Mouse (Mus musculus): Measurements from ENCODE around the gene Slamf6. TPM values are rescaled to one million over a fixed set of nuclear protein-coding genes. Genes with fewer than 3 reads are reported as not detected.
"Not testable (repeated sequence)": the region's sequence is repeated elsewhere in the genome, so short reads cannot be mapped to it uniquely, and the experiment has no call there.

The Slamf6 gene
- total RNA-seq (2021): under 1 TPM; 0.42 to 0.84 TPM

- peak; percentile 24 to 27 for DNase-seq
- intact Hi-C loops (cut with DNase I): no loop called here
These were observed at the start of gene Slamf6 for GRCm38 (mm10) chr1:171917305-171918039. Gene Slamf6, plus strand, starts transcription at chr1:171917515.

- intact Hi-C loops (cut with DNase I): no loop called here
- DNase-seq: no peak
These were observed 30.3 kb upstream of the Slamf6 start for GRCm38 (mm10) chr1:171886989-171887388.

- intact Hi-C loops (cut with DNase I): not testable (repeated sequence)
These were observed 22.0 kb upstream of the Slamf6 start, which contains the start of gene Gm10521 for GRCm38 (mm10) chr1:171895364-171895763. Gene Gm10521, plus strand, starts transcription at chr1:171895664.

GRCm38 (mm10) chr1:171904011-171904410, 13.3 kb upstream of the Slamf6 start:
- intact Hi-C loops (cut with DNase I): no loop called here
- DNase-seq: no peak

More at GRCm38 (mm10) chr1:171895364-171895763, 22.0 kb upstream of the Slamf6 start, which contains the start of gene Gm10521:
- DNase-seq: not testable (repeated sequence)

- DNase-seq: no peak
- intact Hi-C loops (cut with DNase I): no loop called here
These were observed 1.5 kb upstream of the Slamf6 start for GRCm38 (mm10) chr1:171915638-171916458.

GRCm38 (mm10) chr1:171918136-171918920, 1.0 kb downstream of the Slamf6 start:
- no peak for DNase-seq
- intact Hi-C loops (cut with DNase I): no loop called here

- intact Hi-C loops (cut with DNase I): no loop called here
- peak in 1 of 2 experiments; percentile 20 for DNase-seq
These were observed 1.9 kb downstream of the Slamf6 start for GRCm38 (mm10) chr1:171919193-171919592.

- intact Hi-C loops (cut with DNase I): no loop called here
- no peak for DNase-seq
These were observed 2.7 kb downstream of the Slamf6 start for GRCm38 (mm10) chr1:171919901-171920510.

- DNase-seq: no peak
- intact Hi-C loops (cut with DNase I): no loop called here
These were observed 3.8 kb downstream of the Slamf6 start for GRCm38 (mm10) chr1:171920989-171921621.

- intact Hi-C loops (cut with DNase I): no loop called here
- DNase-seq: no peak
These were observed 4.3 kb downstream of the Slamf6 start for GRCm38 (mm10) chr1:171921641-171922040.

GRCm38 (mm10) chr1:171922844-171923243, 5.5 kb downstream of the Slamf6 start:
- DNase-seq: no peak
- intact Hi-C loops (cut with DNase I): no loop called here

- intact Hi-C loops (cut with DNase I): no loop called here
- DNase-seq: no peak
These were observed 7.6 kb downstream of the Slamf6 start for GRCm38 (mm10) chr1:171924900-171925299.

- intact Hi-C loops (cut with DNase I): no loop called here
- DNase-seq: no peak
These were observed 16.5 kb downstream of the Slamf6 start for GRCm38 (mm10) chr1:171933851-171934250.

- intact Hi-C loops (cut with DNase I): no loop called here
- no peak for DNase-seq
These were observed 21.9 kb downstream of the Slamf6 start for GRCm38 (mm10) chr1:171938952-171939948.

- intact Hi-C loops (cut with DNase I): no loop called here
- no peak for DNase-seq
These were observed 23.3 kb downstream of the Slamf6 start for GRCm38 (mm10) chr1:171940626-171941025.

GRCm38 (mm10) chr1:171946447-171946995, 29.2 kb downstream of the Slamf6 start:
- intact Hi-C loops (cut with DNase I): no loop called here
- DNase-seq: no peak

GRCm38 (mm10) chr1:171948161-171948945, 31.0 kb downstream of the Slamf6 start:
- intact Hi-C loops (cut with DNase I): no loop called here
- no peak for DNase-seq
